8 mouse cellular contexts compared by ENCODE assay signal in the genomic region with DNA sequence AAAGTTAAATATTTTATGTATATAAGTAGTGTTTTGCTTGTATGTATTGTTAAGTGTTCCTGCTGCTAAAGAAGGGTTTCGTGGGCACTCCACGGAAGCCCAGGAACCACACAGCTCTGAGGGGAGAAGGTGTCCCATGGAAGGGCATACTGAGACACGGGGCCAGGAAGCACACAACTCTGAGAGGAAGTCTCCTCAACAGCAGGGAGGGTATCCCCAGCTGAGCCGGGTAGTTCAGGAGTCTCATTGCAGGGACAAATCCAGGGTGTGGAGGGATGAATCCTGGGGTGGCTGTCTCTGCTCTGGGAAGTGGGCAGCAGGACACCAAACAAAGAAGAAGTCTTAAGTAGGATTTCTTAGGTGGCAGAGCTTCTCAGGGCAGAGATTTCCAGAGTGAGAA. TPM values are rescaled to one million over a fixed set of nuclear protein-coding genes. Genes with fewer than 3 reads are reported as not detected.
DNase-seq lines count a peak whose midpoint lies in the region; ATAC-seq and TF ChIP-seq lines count a peak whose summit lies in the region.

No protein-coding gene starts in this region.

- H3K27me3 ChIP-seq in hindbrain, embryonic 12.5 days = no peaks in the 10 kb centered on the region
- H3K27me3 ChIP-seq in midbrain, embryonic 14.5 days (ENCODE audit: control insufficient read depth, insufficient read depth, low read length) = no peaks in the 10 kb centered on the region

- ATAC-seq in hindbrain, embryonic 12.5 days (ENCODE audit: low FRiP score) = no peak
- no peak for ATAC-seq in midbrain, embryonic 14.5 days (ENCODE audit: low FRiP score, low TSS enrichment)

- H3K9me3 ChIP-seq in hindbrain, embryonic 12.5 days (replicated peaks) = no peaks in the 10 kb centered on the region
- H3K9me3 ChIP-seq in midbrain, embryonic 14.5 days (ENCODE audit: control insufficient read depth, low read length) = no peaks in the 10 kb centered on the region

- H3K4me1 ChIP-seq in bone marrow macrophage, adult 2 months (ENCODE audit: control insufficient read depth, insufficient read depth, low read length) = peaks cover 22% of the 10 kb centered on the region
- peaks cover 25% of the 10 kb centered on the region for H3K4me1 ChIP-seq in hindbrain, embryonic 12.5 days
- peaks cover 20% of the 10 kb centered on the region for H3K4me1 ChIP-seq in midbrain, embryonic 14.5 days (ENCODE audit: control insufficient read depth, insufficient read depth, low read length)

- peaks cover 6% of the 10 kb centered on the region; the same call in 1 of the 2 replicates for H3K36me3 ChIP-seq in hindbrain, embryonic 12.5 days
- peaks cover under 1% of the 10 kb centered on the region; the same call in 1 of the 2 replicates for H3K36me3 ChIP-seq in midbrain, embryonic 14.5 days (ENCODE audit: control insufficient read depth, insufficient read depth, low read length)

- no peak for TF ChIP-seq POLR2A in bone marrow macrophage, adult 2 months (IDR thresholded peaks at IDR 0.05; ENCODE audit: borderline replicate concordance, low read depth, low read length)

- DNase-seq in layer of hippocampus, adult 2 months (ENCODE audit: low spot score in 2 of 2) = no peak
- DNase-seq in layer of hippocampus, postnatal 14 days (ENCODE audit: low spot score in 2 of 2) = no peak
- DNase-seq in midbrain, embryonic 14.5 days = no peak
- DNase-seq in urinary bladder, postnatal 25 days (ENCODE audit: low spot score) = no peak
- DNase-seq in cerebellum, adult 8-10 months = no peak
- no peak for DNase-seq in cerebellum, postnatal 36 days

- H3K4me3 ChIP-seq in layer of hippocampus, adult 2 months = peak overlapping the region; percentile 83
- H3K4me3 ChIP-seq in bone marrow macrophage, adult 2 months (ENCODE audit: insufficient read depth, low read length) = peak overlapping the region; percentile 70
- peak overlapping the region; percentile 63 for H3K4me3 ChIP-seq in hindbrain, embryonic 12.5 days
- H3K4me3 ChIP-seq in midbrain, embryonic 14.5 days (replicated peaks; ENCODE audit: low read depth, low read length) = peak overlapping the region; percentile 92

- peak overlapping the region; percentile 74 for H3K9ac ChIP-seq in hindbrain, embryonic 12.5 days
- peak overlapping the region; percentile 85 for H3K9ac ChIP-seq in midbrain, embryonic 14.5 days (replicated peaks; ENCODE audit: low read length)

- no peak for TF ChIP-seq CTCF in layer of hippocampus, adult 2 months (conservative IDR thresholded peaks at IDR 0.05)
- no peak for TF ChIP-seq CTCF in bone marrow macrophage, adult 2 months (IDR thresholded peaks at IDR 0.05; ENCODE audit: low read depth, low read length)

- H3K27ac ChIP-seq in layer of hippocampus, adult 2 months = peak overlapping the region; percentile 91
- no peak overlapping the region for H3K27ac ChIP-seq in bone marrow macrophage, adult 2 months (ENCODE audit: insufficient read depth, low read depth, low read length)
- no peak overlapping the region for H3K27ac ChIP-seq in hindbrain, embryonic 12.5 days
- no peak overlapping the region for H3K27ac ChIP-seq in midbrain, embryonic 14.5 days (replicated peaks; ENCODE audit: low read depth, low read length)

- 27% methylated on average over 4 of the region's 4 CpGs for WGBS in hindbrain, embryonic 12.5 days
- WGBS in midbrain, embryonic 14.5 days = 20% methylated on average over 4 of the region's 4 CpGs

- H3K4me2 ChIP-seq in hindbrain, embryonic 12.5 days (replicated peaks) = peak overlapping the region; percentile 91
- peak overlapping the region; percentile 67 for H3K4me2 ChIP-seq in midbrain, embryonic 14.5 days (ENCODE audit: low read length)

RNA-seq across cellular contexts. Expression of a gene that starts 0.9 kb away (rescaled TPM):
- total RNA-seq in layer of hippocampus, adult 2 months (2021) = 100 to 1,000 TPM; 283 to 297 TPM
- total RNA-seq in layer of hippocampus, postnatal 14 days (2021) = 100 to 1,000 TPM; 342 to 353 TPM
- polyA plus RNA-seq in bone marrow macrophage, adult 2 months (2012; ENCODE audit: insufficient read depth, insufficient read length, missing spikeins) = 241 and 280 TPM in 2 replicates
- polyA plus RNA-seq in hindbrain, embryonic 12.5 days (2016; fragmentation: Nextera tagmentation; extraction: Ambion mirVana) = 438 and 451 TPM in 2 replicates
- polyA plus RNA-seq in midbrain, embryonic 14.5 days (2014; fragmentation: Nextera tagmentation; extraction: Ambion mirVana) = 698 and 838 TPM in 2 replicates

RNA-seq across cellular contexts. Expression of a gene that starts 38.8 kb away (rescaled TPM):
- 100 to 1,000 TPM; 215 to 248 TPM for total RNA-seq in layer of hippocampus, adult 2 months (2021)
- 100 to 1,000 TPM; 359 to 363 TPM for total RNA-seq in layer of hippocampus, postnatal 14 days (2021)
- 39.6 and 39.8 TPM in 2 replicates for polyA plus RNA-seq in bone marrow macrophage, adult 2 months (2012; ENCODE audit: insufficient read depth, insufficient read length, missing spikeins)
- polyA plus RNA-seq in hindbrain, embryonic 12.5 days (2016; fragmentation: Nextera tagmentation; extraction: Ambion mirVana) = 229 and 254 TPM in 2 replicates
- 435 and 604 TPM in 2 replicates for polyA plus RNA-seq in midbrain, embryonic 14.5 days (2014; fragmentation: Nextera tagmentation; extraction: Ambion mirVana)
